Mouse (Mus musculus): ENCODE results near the gene Rtl8a. TPM values are rescaled to one million over a fixed set of nuclear protein-coding genes. Genes with fewer than 3 reads are reported as not detected.
A peak's percentile ranks its signal among the peaks of the same experiment; 100 is the strongest.
"Not testable (repeated sequence)": the region's sequence is repeated elsewhere in the genome, so short reads cannot be mapped to it uniquely, and the experiment has no call there.

Rtl8a gene
- 131 and 132 TPM in 2 replicates for polyA plus RNA-seq (2016; fragmentation: Nextera tagmentation; extraction: Ambion mirVana)

DNA sequence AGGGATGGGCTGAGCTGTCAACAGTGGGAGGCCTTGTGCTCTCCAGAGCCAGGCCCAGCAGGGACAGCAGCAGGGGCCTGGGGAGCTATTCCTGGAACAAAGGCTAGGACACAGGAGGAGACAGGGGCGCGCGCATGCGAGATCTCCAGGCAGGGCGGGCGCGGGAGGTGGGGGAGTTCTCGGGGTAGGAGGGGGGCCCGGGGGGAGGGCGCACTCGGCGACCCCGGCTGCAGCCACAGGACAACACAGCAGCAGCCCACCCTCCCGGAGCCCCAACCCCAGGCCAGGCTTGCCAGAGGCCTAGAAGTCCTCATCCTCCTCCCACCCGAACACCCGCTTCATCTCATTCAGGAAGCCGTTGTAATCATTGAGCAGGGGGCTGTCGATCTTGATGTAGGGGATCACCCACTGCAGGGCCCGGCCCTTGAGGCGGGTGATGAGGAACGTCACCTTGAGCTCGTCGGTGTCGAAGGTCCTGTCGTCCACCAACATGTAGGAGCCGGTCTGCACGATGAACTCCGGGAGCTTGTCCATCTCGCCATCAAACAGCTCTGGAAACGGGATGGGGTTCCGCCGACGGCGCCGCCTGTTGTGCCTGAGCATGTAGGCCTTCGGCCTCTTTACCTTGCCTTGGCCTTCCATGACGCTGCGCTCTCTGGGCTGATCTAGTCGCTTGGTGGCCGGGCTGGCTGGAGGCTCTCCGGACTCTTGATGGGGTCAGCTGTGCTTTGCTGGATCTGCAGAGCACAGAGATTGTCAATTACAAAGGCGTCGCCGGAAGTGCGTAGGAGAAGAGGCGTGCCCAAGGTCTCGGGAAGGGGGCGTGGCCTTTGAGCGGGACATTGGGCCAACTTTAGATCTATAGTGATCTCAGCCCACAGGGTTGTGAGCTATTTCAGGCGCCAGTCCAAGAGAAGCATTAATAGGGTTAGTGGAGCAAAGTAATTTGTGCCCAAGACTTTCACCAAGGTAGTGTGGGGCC is at the start of gene Rtl8a:
Gene Rtl8a (minus strand): TSS at position 703 of the 982 bp plus-strand sequence.
- not testable (repeated sequence) for H3K27me3 ChIP-seq; H3K27ac ChIP-seq; H3K9me3 ChIP-seq (replicated peaks); H3K36me3 ChIP-seq; H3K4me1 ChIP-seq
- H3K4me3 ChIP-seq, result peak within 1 kb of the TSS; percentile 28
- peak within 1 kb of the TSS; percentile 44 for H3K4me2 ChIP-seq (replicated peaks)
- peak within 1 kb of the TSS; percentile 18; the same call in 1 of the 2 replicates for H3K9ac ChIP-seq
- ATAC-seq (ENCODE audit: low FRiP score), result peak; percentile 94
- 26% methylated on average over 12 of the region's 50 CpGs for WGBS

DNA sequence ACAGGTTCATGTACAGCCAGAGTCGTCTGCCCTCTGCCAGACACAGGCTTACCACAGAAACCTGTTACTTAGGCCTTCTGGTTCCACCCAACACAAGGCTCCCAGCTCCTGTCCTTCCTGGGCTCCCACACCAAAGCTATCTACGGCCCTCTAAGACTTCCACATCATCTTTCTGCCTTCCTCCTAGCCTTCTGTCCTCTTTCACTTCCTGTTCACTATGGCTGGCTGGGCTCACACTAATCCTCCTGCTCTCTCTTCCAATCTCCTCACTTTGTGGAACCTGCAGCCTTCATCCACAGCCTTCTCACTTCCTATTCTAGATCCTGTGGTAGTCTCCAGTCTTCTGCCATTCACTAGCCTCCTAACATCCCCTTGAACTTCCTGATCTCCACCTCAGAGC is 49.7 kb upstream of the Rtl8a start:
- no peaks in the 10 kb centered on the region for H3K4me1 ChIP-seq
- H3K4me3 ChIP-seq, result no peak overlapping the region
- H3K9me3 ChIP-seq (replicated peaks), result no peaks in the 10 kb centered on the region
- H3K27ac ChIP-seq, result no peak overlapping the region
- no peaks in the 10 kb centered on the region for H3K27me3 ChIP-seq
- no peak overlapping the region for H3K9ac ChIP-seq
- no peak overlapping the region for H3K4me2 ChIP-seq (replicated peaks)
- no peak for ATAC-seq (ENCODE audit: low FRiP score)
- 70% methylated on average over 2 of the region's 2 CpGs for WGBS
- H3K36me3 ChIP-seq, result no peaks in the 10 kb centered on the region

DNA sequence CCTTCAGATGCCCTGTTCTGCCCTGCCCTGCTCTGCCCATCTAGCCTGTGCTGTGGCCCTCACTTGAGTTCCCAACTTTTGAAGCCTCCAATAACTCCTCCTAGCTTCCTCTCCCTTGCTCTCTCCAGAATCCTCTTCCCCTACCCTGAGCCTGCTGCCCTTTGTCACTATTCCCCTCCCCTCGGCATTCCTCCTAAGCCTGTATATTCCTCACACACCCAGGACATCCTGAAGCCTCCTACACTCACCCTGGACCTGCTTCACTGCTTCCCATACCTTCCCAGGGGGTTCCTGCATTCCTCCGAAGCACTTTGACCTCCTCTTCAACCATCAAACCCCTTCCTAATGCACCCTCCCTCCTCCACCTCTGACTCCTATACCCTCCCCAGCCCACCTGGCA is 48.6 kb upstream of the Rtl8a start:
- no peaks in the 10 kb centered on the region for H3K27me3 ChIP-seq
- H3K27ac ChIP-seq, result no peak overlapping the region
- no peak overlapping the region for H3K4me3 ChIP-seq
- WGBS, result 54% methylated on average over 2 of the region's 2 CpGs
- H3K36me3 ChIP-seq, result no peaks in the 10 kb centered on the region
- no peak overlapping the region for H3K4me2 ChIP-seq (replicated peaks)
- H3K9ac ChIP-seq, result no peak overlapping the region
- no peaks in the 10 kb centered on the region for H3K9me3 ChIP-seq (replicated peaks)
- no peaks in the 10 kb centered on the region for H3K4me1 ChIP-seq
- ATAC-seq (ENCODE audit: low FRiP score), result no peak

DNA sequence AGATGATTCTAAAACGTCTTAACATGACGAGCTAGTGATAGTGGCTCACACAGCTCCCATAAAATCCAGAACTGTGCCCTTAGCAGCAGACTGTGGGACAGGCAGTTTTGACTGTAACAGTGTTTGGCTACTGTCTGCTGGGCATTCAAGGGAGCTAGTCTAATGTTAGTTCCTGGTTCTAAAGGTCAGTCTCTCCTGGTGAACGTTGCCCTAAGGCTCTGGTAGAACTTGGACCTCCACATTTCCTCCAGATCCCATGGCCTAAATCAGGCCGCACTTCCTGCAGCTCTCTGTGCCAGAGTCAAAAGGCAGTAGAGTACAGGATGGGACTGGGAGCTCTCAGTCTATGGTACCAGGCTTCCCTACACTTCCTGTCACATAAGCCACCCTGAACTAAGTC is 41.2 kb upstream of the Rtl8a start:
- H3K27ac ChIP-seq; ATAC-seq (ENCODE audit: low FRiP score); H3K9me3 ChIP-seq (replicated peaks); H3K9ac ChIP-seq; H3K27me3 ChIP-seq; H3K36me3 ChIP-seq; H3K4me1 ChIP-seq; H3K4me2 ChIP-seq (replicated peaks); H3K4me3 ChIP-seq: not testable (repeated sequence)
- 81% methylated on average over 2 of the region's 4 CpGs for WGBS

DNA sequence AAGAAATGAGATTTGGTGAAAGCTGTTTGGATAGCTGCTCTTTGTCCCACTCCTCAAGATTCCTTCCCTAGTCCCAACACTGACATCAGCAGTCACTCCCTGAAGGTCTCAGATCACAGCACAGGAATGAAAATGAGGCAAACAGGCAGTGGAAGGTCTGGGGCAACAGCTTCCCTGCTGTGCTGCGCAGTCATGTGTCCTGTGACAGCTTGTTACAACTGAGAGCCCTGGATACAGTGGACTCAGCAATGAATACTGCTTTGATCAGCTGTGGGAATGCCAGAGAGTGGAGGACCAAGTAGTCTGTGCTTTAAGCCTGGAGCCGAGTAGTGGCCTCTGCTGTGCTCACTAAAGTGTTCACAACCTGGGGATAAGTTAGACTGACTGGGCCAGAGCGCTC is 39.2 kb upstream of the Rtl8a start:
- not testable (repeated sequence) for H3K4me2 ChIP-seq (replicated peaks); ATAC-seq (ENCODE audit: low FRiP score)

DNA sequence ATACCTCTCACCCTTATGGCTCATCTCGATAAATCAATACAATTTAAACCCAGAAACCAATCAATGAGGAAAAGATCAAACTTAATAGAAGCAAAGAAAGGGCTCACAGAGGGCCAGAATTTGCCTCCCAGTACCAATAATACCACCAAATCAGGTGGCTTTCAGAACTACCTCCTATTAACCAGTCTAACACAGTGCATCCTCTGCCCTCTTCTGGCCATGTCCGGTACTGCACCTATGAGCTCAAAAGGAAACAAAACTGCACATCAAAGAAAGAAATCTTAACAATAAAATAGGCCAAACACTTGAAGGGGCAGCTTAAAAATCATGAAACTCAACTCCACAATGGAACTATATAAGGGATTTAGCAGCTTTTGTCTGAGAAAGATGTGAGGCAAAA is 33.5 kb upstream of the Rtl8a start:
- H3K4me1 ChIP-seq; ATAC-seq (ENCODE audit: low FRiP score); H3K9me3 ChIP-seq (replicated peaks); H3K27ac ChIP-seq; H3K27me3 ChIP-seq; H3K4me3 ChIP-seq; H3K9ac ChIP-seq; H3K4me2 ChIP-seq (replicated peaks); H3K36me3 ChIP-seq: not testable (repeated sequence)
- 38% methylated on average over 2 of the region's 2 CpGs for WGBS

More for the DNA sequence above, 39.2 kb upstream of the Rtl8a start:
- H3K4me1 ChIP-seq; H3K9me3 ChIP-seq (replicated peaks); H3K27me3 ChIP-seq; H3K36me3 ChIP-seq; H3K9ac ChIP-seq; H3K27ac ChIP-seq; H3K4me3 ChIP-seq: not testable (repeated sequence)
- 69% methylated on average over 3 of the region's 3 CpGs for WGBS

DNA sequence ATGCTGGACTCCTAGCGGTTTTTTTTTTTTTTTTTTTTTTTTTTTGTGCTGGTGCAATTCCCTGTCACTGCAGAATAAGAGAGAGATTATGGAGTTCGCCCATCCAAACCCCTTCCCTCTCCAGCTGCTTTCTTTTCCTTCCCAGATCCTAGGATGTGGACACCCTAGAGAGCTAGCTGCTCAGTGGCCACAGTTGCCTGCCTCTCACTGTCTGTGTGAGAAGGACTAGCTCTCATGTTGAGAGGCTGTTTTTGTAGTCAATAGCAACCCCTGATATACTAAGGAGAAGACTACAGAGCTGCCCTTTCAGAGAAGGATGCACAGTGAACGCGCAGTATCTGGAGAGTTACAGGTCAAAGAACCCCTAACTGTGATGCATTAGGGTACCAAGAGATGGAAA is 27.2 kb upstream of the Rtl8a start:
- peak overlapping the region; percentile 38 for H3K4me2 ChIP-seq (replicated peaks)
- not testable (repeated sequence) for H3K36me3 ChIP-seq; H3K9ac ChIP-seq; H3K9me3 ChIP-seq (replicated peaks); H3K27me3 ChIP-seq; H3K4me1 ChIP-seq
- H3K27ac ChIP-seq, result peak overlapping the region; percentile 77
- 24% methylated on average over 4 of the region's 4 CpGs for WGBS
- ATAC-seq (ENCODE audit: low FRiP score), result peak; percentile 64
- peak overlapping the region; percentile 26 for H3K4me3 ChIP-seq

DNA sequence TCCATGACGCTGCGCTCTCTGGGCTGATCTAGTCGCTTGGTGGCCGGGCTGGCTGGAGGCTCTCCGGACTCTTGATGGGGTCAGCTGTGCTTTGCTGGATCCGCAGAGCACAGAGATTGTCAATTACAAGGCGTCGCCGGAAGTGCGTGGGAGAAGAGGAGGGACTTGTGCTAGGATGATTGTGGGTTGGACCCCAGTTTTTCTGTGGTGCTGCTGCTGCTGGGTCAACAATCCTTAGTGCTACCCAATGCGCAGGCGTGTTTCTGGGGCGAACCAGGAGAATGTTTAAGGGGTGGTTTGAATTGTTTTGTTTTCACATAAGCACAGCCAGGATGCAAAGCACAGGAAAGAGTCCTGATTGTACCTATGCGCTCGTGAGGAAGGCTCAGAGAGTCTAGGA is 26.8 kb upstream of the Rtl8a start, which contains the start of gene Rtl8b:
Gene Rtl8b (minus strand): TSS at position 115 of the 400 bp plus-strand sequence.
- H3K27me3 ChIP-seq, result no peaks in the 10 kb centered on the region
- peak; percentile 95 for ATAC-seq (ENCODE audit: low FRiP score)
- peak within 1 kb of the TSS; percentile 26 for H3K4me3 ChIP-seq
- peak within 1 kb of the TSS; percentile 77 for H3K27ac ChIP-seq
- no peaks in the 10 kb centered on the region for H3K36me3 ChIP-seq
- no peaks in the 10 kb centered on the region for H3K4me1 ChIP-seq
- peak within 1 kb of the TSS; percentile 39 for H3K4me2 ChIP-seq (replicated peaks)
- H3K9me3 ChIP-seq (replicated peaks), result no peaks in the 10 kb centered on the region
- H3K9ac ChIP-seq, result no peak within 1 kb of the TSS
- 22% methylated on average over 12 of the region's 15 CpGs for WGBS

DNA sequence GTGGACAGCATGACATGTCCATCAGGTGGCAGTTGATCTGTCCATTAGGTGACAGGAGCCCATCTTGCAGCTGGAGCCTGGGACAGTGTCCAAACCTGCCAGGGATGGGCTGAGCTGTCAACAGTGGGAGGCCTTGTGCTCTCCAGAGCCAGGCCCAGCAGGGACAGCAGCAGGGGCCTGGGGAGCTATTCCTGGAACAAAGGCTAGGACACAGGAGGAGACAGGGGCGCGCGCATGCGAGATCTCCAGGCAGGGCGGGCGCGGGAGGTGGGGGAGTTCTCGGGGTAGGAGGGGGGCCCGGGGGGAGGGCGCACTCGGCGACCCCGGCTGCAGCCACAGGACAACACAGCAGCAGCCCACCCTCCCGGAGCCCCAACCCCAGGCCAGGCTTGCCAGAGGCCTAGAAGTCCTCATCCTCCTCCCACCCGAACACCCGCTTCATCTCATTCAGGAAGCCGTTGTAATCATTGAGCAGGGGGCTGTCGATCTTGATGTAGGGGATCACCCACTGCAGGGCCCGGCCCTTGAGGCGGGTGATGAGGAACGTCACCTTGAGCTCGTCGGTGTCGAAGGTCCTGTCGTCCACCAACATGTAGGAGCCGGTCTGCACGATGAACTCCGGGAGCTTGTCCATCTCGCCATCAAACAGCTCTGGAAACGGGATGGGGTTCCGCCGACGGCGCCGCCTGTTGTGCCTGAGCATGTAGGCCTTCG is 26.2 kb upstream of the Rtl8a start:
- H3K36me3 ChIP-seq; H3K27ac ChIP-seq; H3K4me1 ChIP-seq; H3K27me3 ChIP-seq; H3K9me3 ChIP-seq (replicated peaks); H3K9ac ChIP-seq: not testable (repeated sequence)
- Histone ChIP-seq H3K4me3 (peak overlapping the region; percentile 26), H3K4me2 (replicated peaks) (peak overlapping the region; percentile 39)
- no CpG with 5 or more reads among the region's 36 CpGs for WGBS
- ATAC-seq (ENCODE audit: low FRiP score), result peak; percentile 74

DNA sequence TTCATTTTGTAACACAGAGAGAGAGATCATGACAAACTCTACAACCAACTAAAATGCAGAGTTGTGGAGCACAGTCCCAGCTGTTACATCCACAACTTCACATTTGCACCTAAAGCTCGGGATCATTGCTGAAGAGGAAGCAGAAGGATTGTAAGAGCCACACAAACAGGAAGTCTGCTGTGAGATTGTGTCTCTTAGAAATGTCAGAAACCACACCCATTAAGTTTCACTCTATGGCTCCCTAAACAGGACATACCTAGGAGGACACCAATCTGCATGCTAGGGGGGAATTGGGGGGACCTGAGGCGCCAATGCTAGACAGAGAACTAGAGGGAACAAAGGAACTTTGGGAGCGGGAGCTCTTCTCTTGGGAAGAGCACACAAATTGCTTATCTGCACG is 9.4 kb upstream of the Rtl8a start:
- H3K4me3 ChIP-seq; H3K9me3 ChIP-seq (replicated peaks); H3K27me3 ChIP-seq; H3K9ac ChIP-seq; H3K36me3 ChIP-seq; H3K27ac ChIP-seq; H3K4me2 ChIP-seq (replicated peaks); H3K4me1 ChIP-seq; ATAC-seq (ENCODE audit: low FRiP score): not testable (repeated sequence)
- WGBS, result 71% methylated on average over 4 of the region's 4 CpGs

DNA sequence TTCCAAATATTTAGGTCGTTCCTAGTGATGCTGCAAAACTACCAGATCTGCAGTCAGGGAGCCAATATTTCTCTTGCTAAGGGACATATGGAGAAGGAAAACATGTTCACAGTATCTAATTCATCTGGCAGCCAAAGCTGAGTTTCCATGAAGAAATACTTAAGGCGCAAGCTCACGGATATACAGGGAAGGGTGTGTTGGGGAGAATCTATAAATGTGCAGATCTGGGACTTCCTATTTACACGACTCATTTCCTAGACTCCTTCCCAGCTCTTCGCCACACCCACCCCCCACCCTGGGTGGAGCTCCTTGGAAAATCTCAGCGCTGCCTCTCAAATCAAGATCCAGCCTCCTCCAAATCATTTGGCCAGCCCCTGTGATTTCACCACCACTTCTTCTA is 2.4 kb upstream of the Rtl8a start:
- no peaks in the 10 kb centered on the region for H3K9me3 ChIP-seq (replicated peaks)
- WGBS, result 86% methylated on average over 6 of the region's 6 CpGs
- H3K27me3 ChIP-seq, result no peaks in the 10 kb centered on the region
- H3K4me2 ChIP-seq (replicated peaks), result no peak overlapping the region
- no peak overlapping the region for H3K27ac ChIP-seq
- H3K4me1 ChIP-seq, result no peaks in the 10 kb centered on the region
- no peak for ATAC-seq (ENCODE audit: low FRiP score)
- no peaks in the 10 kb centered on the region for H3K36me3 ChIP-seq
- no peak overlapping the region for H3K9ac ChIP-seq
- no peak overlapping the region for H3K4me3 ChIP-seq

DNA sequence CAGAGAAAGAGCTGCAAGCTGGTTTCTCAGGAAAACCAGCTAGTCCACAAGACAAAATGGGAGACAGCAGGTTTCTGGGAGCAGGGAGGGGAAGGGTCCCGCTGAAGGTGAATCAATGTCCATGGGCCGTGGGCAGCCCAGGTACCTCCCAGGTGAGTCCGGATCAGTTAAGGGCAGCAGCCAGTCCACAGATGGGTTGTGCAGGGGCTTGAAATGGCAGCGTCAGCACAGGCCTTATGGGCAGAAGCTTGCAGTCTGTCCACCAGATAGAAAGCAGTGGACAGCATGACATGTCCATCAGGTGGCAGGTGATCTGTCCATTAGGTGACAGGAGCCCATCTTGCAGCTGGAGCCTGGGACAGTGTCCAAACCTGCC is 890 bp downstream of the Rtl8a start:
- Histone ChIP-seq H3K4me2 (replicated peaks) (peak overlapping the region; percentile 42), H3K4me3 (peak overlapping the region; percentile 23)
- not testable (repeated sequence) for H3K36me3 ChIP-seq; H3K4me1 ChIP-seq; H3K27me3 ChIP-seq; H3K27ac ChIP-seq; H3K9me3 ChIP-seq (replicated peaks); H3K9ac ChIP-seq
- ATAC-seq (ENCODE audit: low FRiP score), result peak; percentile 33; the same call in 1 of the 2 replicates
- WGBS, result 65% methylated on average over 3 of the region's 4 CpGs
